Mouse (Mus musculus): ENCODE measurements around the gene Olfr691. TPM values are rescaled to one million over a fixed set of nuclear protein-coding genes. Genes with fewer than 3 reads are reported as not detected.

The Olfr691 gene
- polyA plus RNA-seq (2015; fragmentation: Illumina TruSeq; extraction: RNeasy Lipid Tissue Mini Kit (QIAGEN cat#74804); ENCODE audit: insufficient read depth, low read depth, low replicate concordance), result not detected

GRCm38 (mm10) chr7:105342170-105342569, at the start of gene Olfr691:
Gene Olfr691, minus strand, starts transcription at chr7:105342270.

GRCm38 (mm10) chr7:105374866-105375265, 32.8 kb upstream of the Olfr691 start, which contains the start of gene Gm5901:
Gene Gm5901, plus strand, starts transcription at chr7:105375038.

GRCm38 (mm10) chr7:105367930-105368329, 25.9 kb upstream of the Olfr691 start, which contains the start of gene Olfr692:
Gene Olfr692, plus strand, starts transcription at chr7:105368230.

GRCm38 (mm10) chr7:105334004-105334403, 8.1 kb downstream of the Olfr691 start, which contains the start of gene Olfr690:
Gene Olfr690, minus strand, starts transcription at chr7:105334104.

GRCm38 (mm10) chr7:105310865-105311264, 31.2 kb downstream of the Olfr691 start, which contains the start of gene Olfr689:
Gene Olfr689, plus strand, starts transcription at chr7:105311165.

GRCm38 (mm10) chr7:105287795-105288194, 54.3 kb downstream of the Olfr691 start, which contains the start of gene Olfr688:
Gene Olfr688, plus strand, starts transcription at chr7:105288095.

Other genes with a start within 250 kb of the Olfr691 start
- gene Olfr680-ps1, start 249.5 kb downstream of the Olfr691 start, polyA plus RNA-seq (2015; fragmentation: Illumina TruSeq; extraction: RNeasy Lipid Tissue Mini Kit (QIAGEN cat#74804); ENCODE audit: insufficient read depth, low read depth, low replicate concordance), result not detected
- not detected for gene Olfr681, start 225.4 kb downstream of the Olfr691 start, polyA plus RNA-seq (2015; fragmentation: Illumina TruSeq; extraction: RNeasy Lipid Tissue Mini Kit (QIAGEN cat#74804); ENCODE audit: insufficient read depth, low read depth, low replicate concordance)
- gene Olfr683, start 195.3 kb downstream of the Olfr691 start, polyA plus RNA-seq (2015; fragmentation: Illumina TruSeq; extraction: RNeasy Lipid Tissue Mini Kit (QIAGEN cat#74804); ENCODE audit: insufficient read depth, low read depth, low replicate concordance), result not detected
- gene Olfr684, start 178.6 kb downstream of the Olfr691 start, polyA plus RNA-seq (2015; fragmentation: Illumina TruSeq; extraction: RNeasy Lipid Tissue Mini Kit (QIAGEN cat#74804); ENCODE audit: insufficient read depth, low read depth, low replicate concordance), result not detected
- gene Olfr685, start 156.3 kb downstream of the Olfr691 start, polyA plus RNA-seq (2015; fragmentation: Illumina TruSeq; extraction: RNeasy Lipid Tissue Mini Kit (QIAGEN cat#74804); ENCODE audit: insufficient read depth, low read depth, low replicate concordance), result not detected
- gene Olfr686, start 134.8 kb downstream of the Olfr691 start, polyA plus RNA-seq (2015; fragmentation: Illumina TruSeq; extraction: RNeasy Lipid Tissue Mini Kit (QIAGEN cat#74804); ENCODE audit: insufficient read depth, low read depth, low replicate concordance), result not detected
- gene Olfr688, start 54.2 kb downstream of the Olfr691 start, polyA plus RNA-seq (2015; fragmentation: Illumina TruSeq; extraction: RNeasy Lipid Tissue Mini Kit (QIAGEN cat#74804); ENCODE audit: insufficient read depth, low read depth, low replicate concordance), result not detected
- gene Olfr689, start 31.1 kb downstream of the Olfr691 start, polyA plus RNA-seq (2015; fragmentation: Illumina TruSeq; extraction: RNeasy Lipid Tissue Mini Kit (QIAGEN cat#74804); ENCODE audit: insufficient read depth, low read depth, low replicate concordance), result not detected
- not detected for gene Olfr690, start 8.2 kb downstream of the Olfr691 start, polyA plus RNA-seq (2015; fragmentation: Illumina TruSeq; extraction: RNeasy Lipid Tissue Mini Kit (QIAGEN cat#74804); ENCODE audit: insufficient read depth, low read depth, low replicate concordance)
- gene Olfr692, start 26.0 kb upstream of the Olfr691 start, polyA plus RNA-seq (2015; fragmentation: Illumina TruSeq; extraction: RNeasy Lipid Tissue Mini Kit (QIAGEN cat#74804); ENCODE audit: insufficient read depth, low read depth, low replicate concordance), result not detected
- not detected for gene Gm5901, start 32.8 kb upstream of the Olfr691 start, polyA plus RNA-seq (2015; fragmentation: Illumina TruSeq; extraction: RNeasy Lipid Tissue Mini Kit (QIAGEN cat#74804); ENCODE audit: insufficient read depth, low read depth, low replicate concordance)
- gene Fam160a2, start 57.8 kb upstream of the Olfr691 start, polyA plus RNA-seq (2015; fragmentation: Illumina TruSeq; extraction: RNeasy Lipid Tissue Mini Kit (QIAGEN cat#74804); ENCODE audit: insufficient read depth, low read depth, low replicate concordance), result 18.0 TPM
- gene Cnga4, start 62.3 kb upstream of the Olfr691 start, polyA plus RNA-seq (2015; fragmentation: Illumina TruSeq; extraction: RNeasy Lipid Tissue Mini Kit (QIAGEN cat#74804); ENCODE audit: insufficient read depth, low read depth, low replicate concordance), result not detected
- gene Cckbr, start 83.5 kb upstream of the Olfr691 start, polyA plus RNA-seq (2015; fragmentation: Illumina TruSeq; extraction: RNeasy Lipid Tissue Mini Kit (QIAGEN cat#74804); ENCODE audit: insufficient read depth, low read depth, low replicate concordance), result not detected
- 18.3 TPM for gene Cavin3, start 140.0 kb upstream of the Olfr691 start, polyA plus RNA-seq (2015; fragmentation: Illumina TruSeq; extraction: RNeasy Lipid Tissue Mini Kit (QIAGEN cat#74804); ENCODE audit: insufficient read depth, low read depth, low replicate concordance)
- gene Smpd1, start 212.1 kb upstream of the Olfr691 start, polyA plus RNA-seq (2015; fragmentation: Illumina TruSeq; extraction: RNeasy Lipid Tissue Mini Kit (QIAGEN cat#74804); ENCODE audit: insufficient read depth, low read depth, low replicate concordance), result 10.9 TPM
- gene Apbb1, start 239.4 kb upstream of the Olfr691 start, polyA plus RNA-seq (2015; fragmentation: Illumina TruSeq; extraction: RNeasy Lipid Tissue Mini Kit (QIAGEN cat#74804); ENCODE audit: insufficient read depth, low read depth, low replicate concordance), result 3.9 TPM